12 mouse cellular contexts compared by ENCODE assay signal in genomic region chr3:96332000-96332399, GRCm38 (mm10). TPM values are rescaled to one million over a fixed set of nuclear protein-coding genes. Genes with fewer than 3 reads are reported as not detected.
DNase-seq lines count a peak whose midpoint lies in the region; ATAC-seq and TF ChIP-seq lines count a peak whose summit lies in the region.
"Had no signal": no experiment of that assay in that cellular context is flagged by ENCODE, and none has a peak within 500 bp of the region (broad histone marks: within the 10 kb centered on the region; RNA-seq: fewer than 3 reads in every experiment).

No protein-coding gene starts in this region.

- no peak for DNase-seq in heart, adult 9 months (ENCODE audit: low spot score in 2 of 2)
- DNase-seq in midbrain, embryonic 11.5 days (ENCODE audit: low spot score, missing footprints): peak; percentile 86
- no peak for DNase-seq in MEL (ENCODE audit: low read depth, low spot score)
- no peak for DNase-seq in ovary, postnatal 14 days (ENCODE audit: low spot score)
- DNase-seq: kidney, adult 11 months; lung, adult 18-20 months; right cerebral cortex, postnatal 14 days had no signal

- no peak for ATAC-seq in heart, embryonic 12.5 days (ENCODE audit: insufficient number of reproducible peaks, low FRiP score)
- no peak for ATAC-seq in midbrain, embryonic 11.5 days (ENCODE audit: low FRiP score)
- no peak for ATAC-seq in midbrain, embryonic 15.5 days (replicated peaks)
- no peak for ATAC-seq in liver, embryonic 16.5 days (ENCODE audit: low read depth)

- H3K9me3 ChIP-seq in heart, embryonic 12.5 days (replicated peaks): no peaks in the 10 kb centered on the region
- no peaks in the 10 kb centered on the region for H3K9me3 ChIP-seq in midbrain, embryonic 11.5 days (ENCODE audit: control insufficient read depth, low read length)
- no peaks in the 10 kb centered on the region for H3K9me3 ChIP-seq in midbrain, embryonic 15.5 days
- no peaks in the 10 kb centered on the region for H3K9me3 ChIP-seq in MEL (replicated peaks; ENCODE audit: insufficient read depth, low read length)
- no peaks in the 10 kb centered on the region for H3K9me3 ChIP-seq in liver, embryonic 16.5 days (replicated peaks; ENCODE audit: control insufficient read depth, low read length)
- H3K9me3 ChIP-seq: embryonic facial prominence, embryonic 15.5 days had no signal

- H3K27me3 ChIP-seq in heart, embryonic 12.5 days (replicated peaks): peaks cover 66% of the 10 kb centered on the region
- peaks cover 71% of the 10 kb centered on the region for H3K27me3 ChIP-seq in midbrain, embryonic 11.5 days (ENCODE audit: control insufficient read depth, insufficient read depth, low read length)
- peaks cover 88% of the 10 kb centered on the region for H3K27me3 ChIP-seq in midbrain, embryonic 15.5 days (replicated peaks)
- no peaks in the 10 kb centered on the region for H3K27me3 ChIP-seq in MEL (ENCODE audit: control insufficient read depth in 1 of 2, insufficient read depth in 2 of 2, low read length in 2 of 2)
- H3K27me3 ChIP-seq in liver, embryonic 16.5 days (ENCODE audit: control insufficient read depth, insufficient read depth, low read depth, low read length): peaks cover 85% of the 10 kb centered on the region

- peak overlapping the region; percentile 87 for H3K4me2 ChIP-seq in heart, embryonic 12.5 days
- H3K4me2 ChIP-seq in midbrain, embryonic 11.5 days: no peak overlapping the region
- no peak overlapping the region for H3K4me2 ChIP-seq in midbrain, embryonic 15.5 days
- 0 out of 2 replicates have a peak overlapping the region, but pooled peaks have one; percentile 6 for H3K4me2 ChIP-seq in liver, embryonic 16.5 days (ENCODE audit: low read depth, low read length)
- H3K4me2 ChIP-seq: embryonic facial prominence, embryonic 15.5 days; neural tube, embryonic 13.5 days had no signal

- no peak for TF ChIP-seq POLR2A in MEL (IDR thresholded peaks at IDR 0.05; ENCODE audit: control insufficient read depth in 1 of 2, insufficient read depth in 1 of 2, low read depth in 1 of 2, low read length in 2 of 2, poor library complexity in 1 of 2)

- H3K9ac ChIP-seq in heart, embryonic 12.5 days: 0 out of 2 replicates have a peak overlapping the region, but pooled peaks have one; percentile 18
- no peak overlapping the region for H3K9ac ChIP-seq in midbrain, embryonic 11.5 days (ENCODE audit: low read length)
- no peak overlapping the region for H3K9ac ChIP-seq in midbrain, embryonic 15.5 days
- peak overlapping the region; percentile 50 for H3K9ac ChIP-seq in MEL (ENCODE audit: control insufficient read depth, low read depth, low read length, poor library complexity, severe bottlenecking)
- no peak overlapping the region for H3K9ac ChIP-seq in liver, embryonic 16.5 days (ENCODE audit: low read depth, low read length)
- H3K9ac ChIP-seq: embryonic facial prominence, embryonic 15.5 days; neural tube, embryonic 13.5 days had no signal

- no peak for TF ChIP-seq RAD21 in MEL (IDR thresholded peaks at IDR 0.05; ENCODE audit: low read depth, low read length)

- H3K79me2 ChIP-seq in MEL (ENCODE audit: control insufficient read depth, insufficient read depth, low read length, poor library complexity): peaks cover 1% of the 10 kb centered on the region; the same call in 1 of the 2 replicates

- TF ChIP-seq EP300 in MEL (IDR thresholded peaks at IDR 0.05; ENCODE audit: low read depth in 1 of 2, low read length in 2 of 2): no peak

- no peak for TF ChIP-seq CTCF in MEL (IDR thresholded peaks at IDR 0.05 in 2 of 3, conservative IDR thresholded peaks at IDR 0.05 in 1 of 3; ENCODE audit: control insufficient read depth in 1 of 3, insufficient read depth in 1 of 3, low read depth in 2 of 3, low read length in 3 of 3, poor library complexity in 1 of 3, severe bottlenecking in 1 of 3)

- H3K4me3 ChIP-seq in heart, embryonic 12.5 days: peak overlapping the region; percentile 56; the same call in 1 of the 2 replicates
- no peak overlapping the region for H3K4me3 ChIP-seq in midbrain, embryonic 11.5 days (ENCODE audit: low read depth, low read length)
- no peak overlapping the region for H3K4me3 ChIP-seq in midbrain, embryonic 15.5 days
- peak overlapping the region; percentile 12 to 51; a peak in 3 of 4 replicates for H3K4me3 ChIP-seq in MEL (ENCODE audit: control insufficient read depth in 1 of 2, insufficient read depth in 1 of 2, low read depth in 2 of 2, low read length in 2 of 2)
- no peak overlapping the region for H3K4me3 ChIP-seq in liver, embryonic 16.5 days (ENCODE audit: low read depth, low read length)
- H3K4me3 ChIP-seq: embryonic facial prominence, embryonic 15.5 days; neural tube, embryonic 13.5 days had no signal

- WGBS in heart, embryonic 12.5 days: 19% methylated on average over 14 of the region's 14 CpGs
- 24% methylated on average over 14 of the region's 14 CpGs for WGBS in midbrain, embryonic 11.5 days
- WGBS in midbrain, embryonic 15.5 days: 20% methylated on average over 14 of the region's 14 CpGs
- 6% methylated on average over 14 of the region's 14 CpGs for WGBS in liver, embryonic 16.5 days (ENCODE audit: insufficient replicate concordance)

- no peak overlapping the region for H3K27ac ChIP-seq in heart, embryonic 12.5 days (ENCODE audit: poor library complexity, severe bottlenecking)
- H3K27ac ChIP-seq in midbrain, embryonic 11.5 days (ENCODE audit: low read depth, low read length): no peak overlapping the region
- no peak overlapping the region for H3K27ac ChIP-seq in midbrain, embryonic 15.5 days
- H3K27ac ChIP-seq in MEL (ENCODE audit: control insufficient read depth, low read depth, low read length): no peak overlapping the region
- H3K27ac ChIP-seq in liver, embryonic 16.5 days (ENCODE audit: low read length): no peak overlapping the region
- H3K27ac ChIP-seq: embryonic facial prominence, embryonic 15.5 days; neural tube, embryonic 13.5 days had no signal

- peaks cover 25% of the 10 kb centered on the region for H3K4me1 ChIP-seq in heart, embryonic 12.5 days (replicated peaks)
- peaks cover 9% of the 10 kb centered on the region for H3K4me1 ChIP-seq in midbrain, embryonic 11.5 days (ENCODE audit: control insufficient read depth, insufficient read depth, low read length)
- H3K4me1 ChIP-seq in midbrain, embryonic 15.5 days: 0 out of 2 replicates have a peak, but pooled peaks cover 2% of the 10 kb centered on the region
- H3K4me1 ChIP-seq in MEL (ENCODE audit: control insufficient read depth in 1 of 2, insufficient read depth in 2 of 2, low read length in 2 of 2): peaks cover 3 to 19% of the 10 kb centered on the region in 2 experiments; a peak in 2 of 4 replicates
- H3K4me1 ChIP-seq in liver, embryonic 16.5 days (ENCODE audit: control insufficient read depth, low read depth, low read length): peaks cover 4% of the 10 kb centered on the region
- H3K4me1 ChIP-seq: neural tube, embryonic 13.5 days had no signal

- no peaks in the 10 kb centered on the region for H3K36me3 ChIP-seq in heart, embryonic 12.5 days
- H3K36me3 ChIP-seq in midbrain, embryonic 11.5 days (ENCODE audit: control insufficient read depth, insufficient read depth, low read length): no peaks in the 10 kb centered on the region
- no peaks in the 10 kb centered on the region for H3K36me3 ChIP-seq in midbrain, embryonic 15.5 days (replicated peaks)
- H3K36me3 ChIP-seq in MEL (ENCODE audit: control insufficient read depth in 1 of 2, insufficient read depth in 2 of 2, low read length in 2 of 2): peaks cover 0 to 22% of the 10 kb centered on the region in 2 experiments; a peak in 2 of 4 replicates
- H3K36me3 ChIP-seq in liver, embryonic 16.5 days (ENCODE audit: control insufficient read depth, insufficient read depth): no peaks in the 10 kb centered on the region
- H3K36me3 ChIP-seq: embryonic facial prominence, embryonic 15.5 days; neural tube, embryonic 13.5 days had no signal

TF ChIP-seq in MEL, 35 proteins besides CTCF, POLR2A, EP300 and RAD21:
- no peak for TF ChIP-seq ZC3H11A (IDR thresholded peaks at IDR 0.05; ENCODE audit: low read depth, low read length)
- TF ChIP-seq GATA1 (IDR thresholded peaks at IDR 0.05; ENCODE audit: low read depth, low read length): no peak
TF ChIP-seq in MEL: peak in this region for 0.

RNA-seq across cellular contexts. Expression of gene Fcgr1, which starts 38.2 kb away (rescaled TPM):
- polyA plus RNA-seq in heart, embryonic 12.5 days (2016; fragmentation: Nextera tagmentation; extraction: Ambion mirVana): 0.71 and 0.82 TPM in 2 replicates
- 1.7 and 2.1 TPM in 2 replicates for polyA plus RNA-seq in midbrain, embryonic 11.5 days (2014; fragmentation: Nextera tagmentation; extraction: Ambion mirVana)
- 1.0 and 1.7 TPM in 2 replicates for polyA plus RNA-seq in midbrain, embryonic 15.5 days (2015; fragmentation: Nextera tagmentation; extraction: Ambion mirVana)
- total RNA-seq in MEL (2012; rRNA removed): 3.4 and 4.7 TPM in 2 replicates
- 1 to 10 TPM in 1 of 2 experiments, not detected in 1; 2.8 TPM for polyA plus RNA-seq in MEL (2012; ENCODE audit: insufficient read depth in 1 of 2, insufficient read length in 2 of 2, low read depth in 1 of 2, low replicate concordance in 2 of 2, missing spikeins in 1 of 2)
- polyA plus RNA-seq in liver, embryonic 16.5 days (2015; fragmentation: Nextera tagmentation; extraction: Ambion mirVana): 3.8 and 4.5 TPM in 2 replicates

Comparison
In these comparisons a context has a peak if more than half of its experiments do, and no peak if none do; other contexts are left out.
1. H3K4me2 ChIP-seq: peak in heart, embryonic 12.5 days (single experiment) and liver, embryonic 16.5 days (single experiment); none in midbrain, embryonic 11.5 days (single experiment) and midbrain, embryonic 15.5 days (single experiment).
2. H3K4me3 ChIP-seq: peak in heart, embryonic 12.5 days (single experiment) and MEL (2 of 2); none in midbrain, embryonic 11.5 days (single experiment), midbrain, embryonic 15.5 days (single experiment) and liver, embryonic 16.5 days (single experiment).
3. H3K9ac ChIP-seq: peak in heart, embryonic 12.5 days (single experiment) and MEL (single experiment); none in midbrain, embryonic 11.5 days (single experiment), midbrain, embryonic 15.5 days (single experiment) and liver, embryonic 16.5 days (single experiment).